Mouse (Mus musculus) stomach, adult 2 months (tissue): ENCODE data around the gene Fads2. TPM values are rescaled to one million over a fixed set of nuclear protein-coding genes. Genes with fewer than 3 reads are reported as not detected.

ENCODE experiments used
- polyA plus RNA-seq: library from polyadenylated mRNA; depleted of rRNA; stranded (reverse); fragments of >200 nt; gene quantifications from 2 replicates; pipeline ENCODE4 v1.2.3, GENCODE M21; 2012; rRNA removed

The Fads2 gene
- polyA plus RNA-seq = 13.9 and 15.2 TPM in 2 replicates

DNA sequence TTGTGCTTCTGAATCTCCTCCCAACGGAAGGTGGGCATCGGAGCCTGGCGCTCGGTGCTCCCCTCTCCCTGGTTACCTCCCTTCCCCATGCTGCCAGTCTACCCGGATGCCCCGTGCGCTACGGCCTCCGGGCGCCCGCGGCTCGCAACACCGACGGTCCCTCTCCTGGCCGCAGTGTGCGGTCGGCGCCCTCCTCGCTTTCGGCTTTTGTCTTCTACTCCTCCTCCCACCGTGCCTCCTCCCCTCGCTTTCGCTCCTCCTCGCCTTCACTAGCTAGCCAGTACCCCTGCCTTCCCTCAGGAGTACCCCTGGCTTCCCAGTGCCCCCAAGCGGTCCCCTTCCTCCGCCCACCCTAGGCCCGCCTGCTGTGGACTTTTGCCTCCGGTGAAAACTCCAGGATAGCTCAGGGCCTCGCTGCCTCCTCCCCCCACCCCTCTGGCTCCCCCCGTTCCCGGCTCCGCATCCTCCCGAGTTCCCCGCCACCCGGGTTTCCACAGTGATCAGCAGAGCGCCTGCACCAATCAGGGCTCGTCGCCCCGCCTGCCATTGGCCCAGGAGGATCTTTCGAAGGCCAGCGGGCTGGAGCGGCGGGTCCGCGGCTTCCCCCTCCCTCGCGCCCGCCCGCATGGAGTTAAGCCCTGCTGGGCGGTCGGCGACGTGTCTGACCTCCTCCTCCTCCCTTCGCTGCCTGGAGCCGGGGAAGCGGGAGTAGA is at the start of gene Fads2:
Gene Fads2, minus strand, starts transcription at position 406 of the 713 bp plus-strand sequence.

GRCm38 (mm10) chr19:10041388-10042148 is 60.0 kb downstream of the Fads2 start, which contains the start of gene Fads3:
Fads3 (plus strand) TSS chr19:10041569.

Other genes with a start within 250 kb of the Fads2 start
- 4.8 and 5.5 TPM in 2 replicates for gene Incenp, start 202.2 kb downstream of the Fads2 start, polyA plus RNA-seq
- gene Fth1, start 121.1 kb downstream of the Fads2 start, polyA plus RNA-seq = 7,375 and 13,310 TPM in 2 replicates
- 0.26 and 0.44 TPM in 2 replicates for gene Best1, start 100.1 kb downstream of the Fads2 start, polyA plus RNA-seq
- gene Rab3il1, start 100.1 kb downstream of the Fads2 start, polyA plus RNA-seq = 4.8 TPM in 2 replicates
- gene Fads3, start 60.2 kb downstream of the Fads2 start, polyA plus RNA-seq = 71.6 and 92.9 TPM in 2 replicates
- gene Fads1, start 81.1 kb upstream of the Fads2 start, polyA plus RNA-seq = 7.0 and 8.6 TPM in 2 replicates
- 43.9 and 62.3 TPM in 2 replicates for gene Tmem258, start 102.3 kb upstream of the Fads2 start, polyA plus RNA-seq
- gene Fen1, start 102.4 kb upstream of the Fads2 start, polyA plus RNA-seq = 3.4 and 3.7 TPM in 2 replicates
- 129 and 137 TPM in 2 replicates for gene Myrf, start 139.0 kb upstream of the Fads2 start, polyA plus RNA-seq
- 7.9 and 8.8 TPM in 2 replicates for gene Dagla, start 203.1 kb upstream of the Fads2 start, polyA plus RNA-seq